Mouse (Mus musculus) brain, adult 2 months (tissue): ENCODE results near the gene Gm21887.
A peak's percentile ranks its signal among the peaks of the same experiment; 100 is the strongest.
"Not testable (repeated sequence)": the region's sequence is repeated elsewhere in the genome, so short reads cannot be mapped to it uniquely, and the experiment has no call there.

Experiments
- DNase-seq: peaks from one replicate; pipeline ENCODE4 v3.0.0; 2011; ENCODE audit warnings: low read depth, low spot score

Gene Gm21887

DNA sequence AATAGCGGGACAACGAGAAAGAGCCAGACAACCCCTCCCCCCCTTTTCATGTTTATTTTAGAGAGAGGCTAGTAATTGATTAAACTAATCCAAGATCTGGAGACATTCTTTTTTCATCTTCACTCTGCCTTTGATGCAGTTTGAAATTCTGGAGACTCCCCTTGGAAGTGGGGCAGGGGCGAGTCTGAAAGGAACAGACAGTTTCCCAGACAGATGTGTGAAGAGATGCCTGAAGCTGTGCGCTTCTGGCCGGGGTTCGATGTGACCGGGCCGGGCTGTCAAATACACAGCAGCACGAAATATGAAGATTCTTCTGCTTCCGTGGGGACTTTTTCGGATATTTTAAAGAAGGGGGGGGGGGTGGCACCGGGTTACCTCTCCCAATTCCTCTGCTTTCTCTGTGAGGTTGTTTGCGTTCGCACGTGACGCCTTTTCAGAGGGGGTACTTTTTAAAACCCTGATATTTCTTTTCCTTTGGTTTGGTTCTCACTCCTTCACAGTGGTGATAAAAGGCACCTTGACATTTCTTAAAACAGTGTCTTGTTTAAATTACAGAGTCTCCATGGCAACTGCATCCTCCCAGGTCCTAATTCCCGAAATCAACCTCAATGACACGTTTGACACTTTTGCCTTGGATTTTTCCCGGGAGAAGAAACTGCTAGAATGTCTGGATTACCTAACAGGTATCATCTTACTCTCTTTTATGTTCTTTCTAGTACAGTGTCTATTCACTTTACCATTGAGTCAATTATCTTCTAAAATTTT lies 25.9 kb upstream of the Gm21887 start:
- DNase-seq, result peak; percentile 91

DNA sequence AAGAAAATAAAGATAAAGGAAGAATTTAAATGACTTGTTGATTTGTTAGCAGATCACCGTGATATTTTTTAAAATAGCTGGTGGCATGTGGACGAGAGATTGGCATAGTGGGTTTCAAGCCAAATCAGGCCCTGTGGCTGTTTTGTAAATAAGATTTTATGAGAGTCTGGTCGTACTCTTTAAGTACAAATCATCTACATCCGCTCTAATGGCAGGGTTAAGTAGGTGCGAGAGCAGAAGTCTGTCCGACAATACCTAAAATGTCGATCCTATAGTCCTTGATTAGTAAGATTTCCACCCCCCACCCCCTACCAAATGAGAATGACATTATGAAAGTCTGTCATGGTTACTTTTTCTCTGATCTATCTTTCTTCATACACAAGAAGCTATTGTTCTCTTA lies 25.1 kb upstream of the Gm21887 start:
- DNase-seq, result peak; percentile 21

DNA sequence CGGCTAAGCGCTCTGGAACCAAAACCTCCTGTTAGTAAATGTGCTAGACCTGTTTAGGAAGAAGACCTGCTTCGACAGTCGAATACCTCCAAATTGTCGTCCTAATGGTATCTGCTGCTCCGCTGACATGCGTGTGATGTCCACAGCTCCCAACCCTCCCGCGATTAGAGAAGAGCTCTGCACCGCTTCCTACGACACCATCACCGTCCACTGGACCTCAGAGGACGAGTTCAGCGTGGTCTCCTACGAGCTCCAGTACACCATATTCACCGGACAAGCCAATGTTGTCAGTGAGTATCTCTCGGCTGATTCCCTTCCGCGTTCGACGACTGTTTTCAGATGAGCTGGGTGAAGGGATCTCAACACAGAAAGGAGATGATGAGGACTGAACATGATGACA lies 24.6 kb upstream of the Gm21887 start:
- peak; percentile 48 for DNase-seq

DNA sequence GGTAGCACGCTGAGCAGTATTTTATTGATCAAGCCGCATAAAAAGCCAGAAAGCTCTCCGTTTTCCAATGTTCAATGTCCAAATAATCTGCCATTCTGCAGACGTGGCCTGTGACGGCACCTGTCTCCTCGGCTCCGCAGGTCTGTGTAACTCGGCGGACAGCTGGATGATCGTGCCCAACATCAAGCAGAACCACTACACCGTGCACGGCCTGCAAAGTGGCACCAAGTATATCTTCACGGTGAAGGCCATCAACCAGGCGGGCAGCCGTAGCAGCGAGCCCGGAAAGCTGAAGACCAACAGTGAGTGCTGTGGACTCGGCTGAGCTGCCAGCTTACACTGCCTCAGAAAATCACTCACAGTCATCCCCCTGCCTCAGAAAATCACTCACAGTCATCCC lies 23.7 kb upstream of the Gm21887 start:
- peak; percentile 37 for DNase-seq

- peak; percentile 96 for DNase-seq
These were observed 22.7 kb upstream of the Gm21887 start for GRCm38 (mm10) chrX:169986519-169987367.

DNA sequence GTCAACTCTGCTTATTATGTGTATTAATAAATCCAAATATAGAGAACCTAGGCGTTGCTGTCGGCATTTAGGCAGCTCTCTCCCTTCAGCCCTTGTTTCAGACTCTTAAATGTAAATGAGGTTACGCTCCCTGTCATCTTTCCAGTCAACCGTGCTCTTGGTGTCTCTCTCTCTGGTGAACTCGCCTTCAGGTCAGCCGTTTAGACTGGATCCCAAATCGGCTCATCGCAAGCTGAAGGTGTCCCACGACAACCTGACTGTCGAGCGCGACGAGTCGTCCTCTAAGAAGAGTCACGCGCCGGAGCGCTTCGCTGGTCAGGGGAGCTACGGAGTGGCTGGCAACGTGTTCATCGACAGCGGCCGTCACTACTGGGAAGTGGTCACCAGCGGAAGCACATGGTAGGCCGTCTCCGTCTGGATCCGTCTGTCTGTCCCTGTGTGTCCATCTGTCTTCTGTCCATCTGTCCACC lies 22.1 kb upstream of the Gm21887 start:
- peak; percentile 81 for DNase-seq

DNA sequence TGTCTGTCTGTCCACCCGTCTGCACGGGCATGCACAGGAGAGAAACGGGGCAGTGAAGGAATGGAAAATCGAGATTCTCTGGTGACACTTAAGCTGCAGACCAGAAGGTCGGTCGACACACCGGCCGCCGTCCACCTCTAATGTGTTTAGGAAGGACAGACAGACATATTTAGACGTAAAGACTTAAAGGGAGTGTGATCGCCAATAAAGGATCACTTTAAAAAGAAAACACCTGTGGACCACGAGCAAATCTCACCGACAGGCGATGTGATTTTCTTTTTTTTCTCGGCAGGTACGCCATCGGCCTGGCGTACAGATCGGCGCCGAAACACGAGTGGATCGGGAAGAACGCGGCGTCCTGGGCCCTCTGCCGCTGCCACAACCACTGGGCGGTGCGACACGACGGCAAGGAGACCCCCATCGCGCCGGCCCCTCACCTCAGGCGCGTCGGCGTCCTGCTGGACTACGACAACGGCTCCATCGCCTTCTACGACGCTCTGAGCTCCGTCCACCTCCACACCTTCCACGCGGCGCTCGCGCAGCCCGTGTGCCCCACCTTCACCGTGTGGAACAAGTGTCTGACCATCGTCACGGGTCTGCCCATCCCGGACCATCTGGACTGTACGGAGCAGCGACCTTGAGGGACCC lies 20.8 kb upstream of the Gm21887 start:
- DNase-seq, result peak; percentile 56

GRCm38 (mm10) chrX:169989219-169989595 lies 20.3 kb upstream of the Gm21887 start:
- not testable (repeated sequence) for DNase-seq

DNA sequence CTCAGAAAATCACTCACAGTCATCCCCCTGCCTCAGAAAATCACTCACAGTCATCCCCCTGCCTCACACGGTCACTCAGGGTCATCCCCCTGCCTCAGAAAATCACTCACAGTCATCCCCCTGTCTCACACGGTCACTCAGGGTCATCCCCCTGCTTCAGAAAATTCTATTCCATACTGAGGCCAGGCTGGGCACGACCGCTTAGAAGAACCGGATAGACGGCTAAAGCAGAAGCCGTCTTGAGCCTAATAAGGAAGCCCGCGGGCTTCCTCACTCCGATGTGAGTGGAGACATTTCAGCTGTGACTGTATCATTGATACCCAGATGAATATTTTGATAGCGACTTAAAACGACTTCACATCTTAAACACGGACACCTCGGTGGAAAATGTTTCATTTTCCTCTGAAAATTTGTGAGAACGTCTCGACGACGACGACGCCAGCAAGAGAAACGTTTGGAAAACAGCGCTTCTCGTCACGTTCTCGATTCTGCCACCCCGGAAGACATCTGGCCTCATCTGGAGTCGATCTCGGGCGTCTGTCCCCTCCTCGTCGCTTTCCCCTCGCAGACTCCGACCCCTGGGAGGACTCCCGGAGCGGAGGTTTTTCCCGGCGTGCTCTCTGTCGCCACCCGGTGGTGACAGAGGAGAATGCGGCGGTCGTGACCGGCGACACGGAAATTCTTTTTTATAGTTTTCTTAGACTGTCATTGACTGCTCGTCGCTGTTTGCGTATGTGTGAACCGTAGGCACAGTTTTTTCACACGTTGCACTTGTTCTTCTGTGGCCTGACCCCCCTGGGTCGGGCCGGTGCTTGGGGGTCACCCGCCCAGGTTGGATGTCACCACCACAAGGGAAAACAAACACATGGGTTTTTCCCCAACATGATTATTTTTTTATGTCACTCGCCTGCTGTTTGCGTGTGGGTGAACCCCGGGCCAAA lies 19.5 kb upstream of the Gm21887 start:
- DNase-seq, result peak; percentile 88

DNA sequence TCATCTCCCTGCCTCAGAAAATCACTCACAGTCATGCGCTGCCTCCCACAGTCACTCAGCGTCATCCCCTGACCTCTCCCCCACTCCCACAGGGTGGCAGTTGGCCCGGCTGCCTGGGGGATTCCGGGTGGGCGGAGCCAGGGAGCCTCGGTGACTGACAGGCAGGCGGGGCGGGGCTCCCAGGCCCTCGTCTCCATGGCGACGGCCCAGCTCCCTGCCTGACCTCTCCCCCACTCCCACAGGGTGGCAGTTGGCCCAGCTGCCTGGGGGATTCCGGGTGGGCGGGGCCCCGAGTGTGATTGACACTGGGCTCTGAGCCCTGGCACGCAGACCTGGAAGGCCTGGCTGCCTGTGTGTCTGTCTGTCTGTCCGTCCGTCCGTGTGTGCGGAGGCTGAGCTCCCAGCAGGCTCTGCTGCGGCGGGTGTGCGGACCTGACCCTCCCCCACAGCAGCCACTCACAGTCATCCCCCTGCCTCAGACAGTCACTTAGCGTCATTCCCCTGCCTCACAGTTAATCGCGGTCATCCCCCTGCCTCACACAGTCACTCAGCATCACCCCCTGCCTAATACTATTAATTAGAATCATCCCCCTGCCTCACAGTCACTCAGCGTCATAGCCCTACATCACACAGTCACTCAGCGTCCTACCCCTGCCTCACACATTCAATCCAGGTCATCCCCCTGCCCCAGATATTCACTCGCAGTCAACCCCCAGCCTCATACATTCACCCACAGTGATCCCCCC lies 18.2 kb upstream of the Gm21887 start:
- peak; percentile 95 for DNase-seq

- DNase-seq, result peak; percentile 9
These were observed 17.2 kb upstream of the Gm21887 start for GRCm38 (mm10) chrX:169992086-169992930.

DNA sequence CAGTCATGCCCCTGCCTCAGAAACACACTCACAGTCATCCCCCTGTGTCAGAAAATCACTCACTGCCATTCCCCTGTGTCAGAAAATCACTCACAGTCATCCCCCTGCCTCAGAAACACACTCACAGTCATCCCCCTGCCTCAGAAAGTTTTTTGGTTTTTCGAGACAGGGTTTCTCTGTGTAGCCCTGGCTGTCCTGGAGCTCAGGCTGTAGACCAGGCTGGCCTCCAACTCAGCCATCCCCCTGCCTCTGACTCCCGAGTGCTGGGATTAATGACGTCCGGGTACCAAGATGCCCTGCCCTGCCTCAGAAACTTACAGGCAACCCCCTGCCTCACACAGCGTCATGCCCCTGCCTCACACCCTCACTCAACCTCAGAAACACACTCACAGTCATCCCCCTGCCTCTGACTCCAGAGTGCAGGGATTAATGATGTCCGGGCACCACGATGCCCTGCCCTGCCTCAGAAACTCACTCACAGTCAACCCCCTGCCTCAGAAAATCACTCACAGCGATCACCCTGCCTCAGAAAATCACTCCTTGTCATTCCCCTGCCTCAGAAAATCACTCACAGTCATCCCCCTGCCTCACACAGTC lies 16.4 kb upstream of the Gm21887 start:
- not testable (repeated sequence) for DNase-seq

GRCm38 (mm10) chrX:169994011-169994865 lies 15.2 kb upstream of the Gm21887 start:
- peak; percentile 64 for DNase-seq

- not testable (repeated sequence) for DNase-seq
These were observed 14.4 kb upstream of the Gm21887 start for GRCm38 (mm10) chrX:169994866-169995711.

DNA sequence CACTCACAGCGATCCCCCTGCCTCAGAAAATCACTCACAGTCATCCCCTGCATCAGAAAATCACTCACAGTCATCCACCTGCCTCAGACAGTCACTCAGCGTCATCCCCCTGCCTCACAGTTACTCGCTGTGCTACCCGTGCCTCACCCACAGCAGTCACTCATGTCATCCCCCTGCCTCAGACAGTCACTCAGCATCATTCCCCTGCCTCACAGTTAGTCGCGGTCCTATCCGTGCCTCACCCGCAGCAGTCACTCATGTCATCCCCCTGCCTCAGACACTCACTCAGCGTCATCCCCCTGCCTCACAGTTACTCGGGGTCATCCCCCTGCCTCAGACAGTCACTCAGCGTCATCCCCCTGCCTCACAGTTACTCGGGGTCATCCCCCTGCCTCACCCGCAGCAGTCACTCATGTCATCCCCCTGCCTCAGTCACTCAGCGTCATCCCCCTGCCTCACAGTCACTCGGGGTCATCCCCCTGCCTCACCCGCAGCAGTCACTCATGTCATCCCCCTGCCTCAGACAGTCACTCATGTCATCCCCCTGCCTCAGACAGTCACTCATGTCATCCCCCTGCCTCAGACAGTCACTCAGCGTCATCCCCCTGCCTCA lies 13.4 kb upstream of the Gm21887 start:
- DNase-seq, result peak; percentile 55

- peak; percentile 98 for DNase-seq
These were observed 12.5 kb upstream of the Gm21887 start for GRCm38 (mm10) chrX:169996926-169997325.

GRCm38 (mm10) chrX:169997456-169997853 lies 12.0 kb upstream of the Gm21887 start:
- DNase-seq, result not testable (repeated sequence)
